Mouse (Mus musculus) cortical plate, adult 2 months (tissue): ENCODE data around the gene Iqsec1. TPM values are rescaled to one million over a fixed set of nuclear protein-coding genes. Genes with fewer than 3 reads are reported as not detected.

Experiments used
- H3K27ac ChIP-seq: fragments of 200-500 bp; 2 replicates; pipeline ENCODE4 v1.5.1; 2012; ENCODE audit warnings: low read length, control low read depth, inconsistent platforms; ENCODE audit not compliant: insufficient read depth
- H3K4me1 ChIP-seq: fragments of 200-500 bp; 2 replicates; pipeline ENCODE4 v1.6.1; 2011; ENCODE audit warnings: low read length; ENCODE audit not compliant: control insufficient read depth, insufficient read depth
- H3K4me3 ChIP-seq: fragments of 200-500 bp; 2 replicates; pipeline ENCODE4 v1.5.1; 2011; ENCODE audit warnings: mild to moderate bottlenecking, low read length, control low read depth; ENCODE audit not compliant: insufficient read depth
- CTCF ChIP-seq: fragments of 200-500 bp; IDR thresholded peaks from 2 replicates; pipeline ENCODE4 v1.5.1; 2011; ENCODE audit warnings: mild to moderate bottlenecking, control low read depth, low read length; ENCODE audit not compliant: insufficient read depth; ENCODE audit errors: extremely low read depth
- POLR2A ChIP-seq: fragments of 200-500 bp; IDR thresholded peaks from 2 replicates; pipeline ENCODE4 v1.6.1; 2011; ENCODE audit warnings: mild to moderate bottlenecking, low read length, control low read depth; ENCODE audit not compliant: insufficient read depth; ENCODE audit errors: extremely low read depth
- polyA plus RNA-seq: library from polyadenylated mRNA; depleted of rRNA; stranded (reverse); fragments of >200 nt; gene quantifications from 2 replicates; pipeline ENCODE4 v1.2.3, GENCODE M21; 2012

Iqsec1 gene
- polyA plus RNA-seq, 1 experiment = 186 TPM

- no peak overlapping the region for H3K27ac ChIP-seq
- peaks cover 5% of the 10 kb centered on the region for H3K4me1 ChIP-seq
- no peak for TF ChIP-seq CTCF
- no peak for TF ChIP-seq POLR2A
These were observed 4.4 kb downstream of the Iqsec1 start for GRCm38 (mm10) chr6:90984101-90984500.

GRCm38 (mm10) chr6:90974279-90974678 lies 14.2 kb downstream of the Iqsec1 start:
- no peak overlapping the region for H3K27ac ChIP-seq
- H3K4me3 ChIP-seq = no peak overlapping the region
- TF ChIP-seq POLR2A = no peak
- peaks cover 6% of the 10 kb centered on the region for H3K4me1 ChIP-seq

More at GRCm38 (mm10) chr6:90984101-90984500, 4.4 kb downstream of the Iqsec1 start:
- no peak overlapping the region for H3K4me3 ChIP-seq

- H3K4me3 ChIP-seq = no peak overlapping the region
- H3K4me1 ChIP-seq = peaks cover 4% of the 10 kb centered on the region
- TF ChIP-seq POLR2A (no peak), CTCF (no peak)
- H3K27ac ChIP-seq = no peak overlapping the region
These were observed 19.1 kb downstream of the Iqsec1 start for GRCm38 (mm10) chr6:90969341-90969871.

- Histone ChIP-seq H3K4me1 (peaks cover 2% of the 10 kb centered on the region), H3K27ac (no peak overlapping the region), H3K4me3 (no peak overlapping the region)
- TF ChIP-seq POLR2A (no peak), CTCF (no peak)
These were observed 35.1 kb downstream of the Iqsec1 start for GRCm38 (mm10) chr6:90953349-90953748.

GRCm38 (mm10) chr6:90950936-90951335 lies 37.5 kb downstream of the Iqsec1 start:
- Histone ChIP-seq H3K4me3 (no peak overlapping the region), H3K4me1 (peaks cover 4% of the 10 kb centered on the region), H3K27ac (no peak overlapping the region)
- no peak for TF ChIP-seq CTCF
- TF ChIP-seq POLR2A = no peak

- H3K4me1 ChIP-seq = peaks cover 5% of the 10 kb centered on the region
- TF ChIP-seq POLR2A (no peak), CTCF (no peak)
- H3K27ac ChIP-seq = no peak overlapping the region
- H3K4me3 ChIP-seq = no peak overlapping the region
These were observed 40.4 kb downstream of the Iqsec1 start for GRCm38 (mm10) chr6:90948097-90948496.

GRCm38 (mm10) chr6:90945560-90946230 lies 42.8 kb downstream of the Iqsec1 start:
- no peak for TF ChIP-seq CTCF
- TF ChIP-seq POLR2A = no peak
- Histone ChIP-seq H3K27ac (no peak overlapping the region), H3K4me1 (peaks cover 5% of the 10 kb centered on the region; the same call in 1 of the 2 replicates), H3K4me3 (no peak overlapping the region)

GRCm38 (mm10) chr6:90941257-90941656 lies 47.2 kb downstream of the Iqsec1 start:
- H3K27ac ChIP-seq = no peak overlapping the region
- peaks cover 4% of the 10 kb centered on the region; the same call in 1 of the 2 replicates for H3K4me1 ChIP-seq
- TF ChIP-seq CTCF (no peak), POLR2A (no peak)
- no peak overlapping the region for H3K4me3 ChIP-seq

- Histone ChIP-seq H3K27ac (no peak overlapping the region), H3K4me1 (no peaks in the 10 kb centered on the region), H3K4me3 (no peak overlapping the region)
- TF ChIP-seq CTCF = no peak
- no peak for TF ChIP-seq POLR2A
These were observed 54.8 kb downstream of the Iqsec1 start for GRCm38 (mm10) chr6:90933656-90934055.

GRCm38 (mm10) chr6:90928806-90929205 lies 59.7 kb downstream of the Iqsec1 start:
- TF ChIP-seq CTCF (no peak), POLR2A (no peak)
- H3K4me3 ChIP-seq = no peak overlapping the region
- H3K4me1 ChIP-seq = peaks cover 9% of the 10 kb centered on the region
- no peak overlapping the region for H3K27ac ChIP-seq

- H3K27ac ChIP-seq = no peak overlapping the region; the same call in 1 of the 2 replicates
- TF ChIP-seq CTCF = no peak
- H3K4me1 ChIP-seq = peaks cover 11% of the 10 kb centered on the region
- H3K4me3 ChIP-seq = no peak overlapping the region
These were observed 63.0 kb downstream of the Iqsec1 start for GRCm38 (mm10) chr6:90925472-90925871.
